Mouse (Mus musculus) cerebellum, adult 2 months (tissue): ENCODE data around the gene Zmynd12.

ENCODE experiments used
- CTCF ChIP-seq: fragments of 200-500 bp; IDR thresholded peaks from 2 replicates; pipeline ENCODE4 v1.5.1; 2011; ENCODE audit warnings: low read depth, mild to moderate bottlenecking, control low read depth, low read length, moderate library complexity, borderline replicate concordance; ENCODE audit not compliant: insufficient read depth
- POLR2A ChIP-seq: fragments of 200-500 bp; IDR thresholded peaks from 2 replicates; pipeline ENCODE4 v1.6.1; 2011; ENCODE audit warnings: low read length, control low read depth, borderline replicate concordance; ENCODE audit not compliant: insufficient read depth

DNA sequence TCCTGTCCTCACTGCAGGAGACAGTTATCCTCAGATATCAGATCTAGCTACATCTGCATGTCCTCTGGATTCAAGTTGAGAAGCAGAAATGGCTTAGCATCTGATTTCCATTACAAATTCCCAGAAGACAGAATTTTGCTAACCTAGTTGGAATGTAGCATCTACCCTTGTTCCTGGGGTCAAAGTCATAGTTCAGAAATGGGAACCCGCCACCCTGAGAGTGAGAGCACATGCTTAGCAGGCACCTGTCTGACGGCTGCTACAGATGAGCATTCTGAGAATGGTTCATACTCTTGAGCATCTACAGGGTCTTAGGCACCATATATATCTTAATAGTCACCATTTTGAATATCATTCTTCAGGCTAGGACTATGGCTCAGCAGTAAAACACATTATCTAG is 15.3 kb downstream of the Zmynd12 start:
- TF ChIP-seq CTCF (no peak), POLR2A (no peak)
